Mouse (Mus musculus) lung, adult 2 months (tissue): ENCODE measurements at regions not wholly inside any gene's neighbourhood (a gene's known extent, or its start where the extent isn't known, plus 50 kb on each side); places are given as distances from the start of the nearest gene placed in this dataset.

Experiments
- CTCF ChIP-seq: fragments of 200-500 bp; IDR thresholded peaks from 2 replicates; pipeline ENCODE4 v1.5.1; 2011; ENCODE audit warnings: mild to moderate bottlenecking, low read length, control low read depth; ENCODE audit not compliant: insufficient read depth
- POLR2A ChIP-seq: fragments of 200-500 bp; IDR thresholded peaks from 2 replicates; pipeline ENCODE4 v1.6.1; 2011; ENCODE audit warnings: low read depth, mild to moderate bottlenecking, control low read depth, low read length, borderline replicate concordance; ENCODE audit errors: extremely low read depth

- TF ChIP-seq CTCF (no peak), POLR2A (no peak)
Measured at GRCm38 (mm10) chr8:26864971-26865370, 112.2 kb upstream of the Zfp703 start.
